Mouse (Mus musculus) adrenal gland, adult 2 months (tissue): ENCODE results near the gene Bok. TPM values are rescaled to one million over a fixed set of nuclear protein-coding genes. Genes with fewer than 3 reads are reported as not detected.
A peak's percentile ranks its signal among the peaks of the same experiment; 100 is the strongest.

ENCODE experiments used
- DNase-seq: peaks from one replicate; pipeline ENCODE4 v3.0.0; 2021
- polyA plus RNA-seq: library from polyadenylated mRNA; depleted of rRNA; stranded (reverse); fragments of >200 nt; gene quantifications from 2 replicates; pipeline ENCODE4 v1.2.3, GENCODE M21; 2012
- total RNA-seq, 2 experiments: library from RNA; stranded (reverse); gene quantifications; 2 replicates each; pipeline ENCODE4 v1.2.3; 2021

The Bok gene
- total and polyA plus RNA-seq, 3 experiments: 8.9 to 54.5 (median 16.4) TPM

DNA sequence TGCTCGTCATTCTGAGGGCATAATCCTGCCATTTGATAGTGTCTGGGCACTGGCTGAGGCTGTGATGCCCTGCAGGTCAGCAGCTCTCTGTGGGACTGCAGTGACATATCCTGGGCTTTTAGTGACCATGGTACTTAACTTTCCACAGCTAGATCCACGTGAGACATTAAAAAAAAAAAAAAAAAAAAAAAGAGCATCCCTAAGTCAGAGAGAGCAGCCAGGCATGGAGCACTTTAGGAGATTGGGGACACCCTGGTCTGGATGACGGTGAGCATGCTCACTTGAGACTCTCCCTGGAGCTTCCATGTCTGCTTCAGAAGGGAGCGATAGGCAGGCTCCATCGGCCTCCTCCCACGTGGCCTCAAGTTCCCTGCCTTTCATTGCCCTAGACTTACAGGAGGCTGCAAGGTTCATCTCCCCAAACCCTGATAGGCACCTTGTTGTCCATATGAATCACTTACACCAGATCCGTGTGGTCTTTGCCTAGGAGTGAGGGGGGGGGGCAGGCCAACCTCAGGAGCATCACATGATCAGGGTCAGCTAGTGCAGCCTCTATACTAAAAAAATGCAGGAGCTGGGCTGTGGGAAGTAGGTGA is 4.5 kb downstream of the Bok start:
- DNase-seq: no peak

DNA sequence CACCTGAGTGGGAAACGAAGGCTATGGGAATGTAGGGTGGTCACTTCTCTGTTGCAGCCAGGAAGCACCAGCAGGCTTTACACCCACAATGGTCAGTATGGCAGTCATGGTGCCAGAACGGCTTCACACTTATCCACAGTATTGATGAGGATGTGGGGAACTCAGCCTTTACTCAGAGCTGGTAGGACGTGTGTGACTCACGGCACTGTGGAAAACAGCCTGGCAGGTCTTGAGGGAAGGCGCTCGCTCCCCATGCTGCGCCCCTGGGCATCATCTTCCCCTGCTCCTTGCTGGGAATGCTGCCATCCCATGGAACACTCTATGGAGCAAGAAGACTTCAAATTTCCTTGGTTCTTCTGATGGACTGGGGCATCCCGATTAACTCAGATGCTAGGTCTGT is 5.6 kb downstream of the Bok start:
- DNase-seq: no peak

DNA sequence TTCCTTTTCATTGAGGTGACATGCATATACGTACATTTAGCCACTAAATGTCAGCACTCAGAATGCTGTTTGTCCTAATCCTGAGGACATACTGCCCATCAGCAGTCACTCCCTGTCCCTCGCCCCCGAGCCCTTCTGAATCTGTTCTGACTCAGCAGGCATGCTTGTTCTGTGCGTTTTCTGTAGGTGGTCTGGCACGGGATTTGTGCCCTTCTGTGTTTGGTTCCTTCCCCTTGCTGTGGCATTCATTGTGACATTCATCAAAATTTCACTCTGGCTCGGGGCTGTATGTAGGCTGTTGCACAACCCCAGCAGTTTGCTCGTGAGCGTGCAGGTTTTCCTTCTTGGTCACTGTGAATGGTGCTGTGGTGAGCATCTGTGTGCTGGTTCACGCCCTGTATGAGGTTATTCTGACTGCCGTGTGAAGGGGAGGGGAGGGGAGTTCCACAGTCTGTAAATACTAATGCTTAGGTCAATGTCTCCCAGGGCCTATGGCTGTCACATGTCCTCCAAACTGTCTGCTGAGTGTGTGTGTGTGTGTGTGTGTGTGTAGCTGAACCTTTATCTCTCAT is 6.4 kb downstream of the Bok start:
- no peak for DNase-seq

DNA sequence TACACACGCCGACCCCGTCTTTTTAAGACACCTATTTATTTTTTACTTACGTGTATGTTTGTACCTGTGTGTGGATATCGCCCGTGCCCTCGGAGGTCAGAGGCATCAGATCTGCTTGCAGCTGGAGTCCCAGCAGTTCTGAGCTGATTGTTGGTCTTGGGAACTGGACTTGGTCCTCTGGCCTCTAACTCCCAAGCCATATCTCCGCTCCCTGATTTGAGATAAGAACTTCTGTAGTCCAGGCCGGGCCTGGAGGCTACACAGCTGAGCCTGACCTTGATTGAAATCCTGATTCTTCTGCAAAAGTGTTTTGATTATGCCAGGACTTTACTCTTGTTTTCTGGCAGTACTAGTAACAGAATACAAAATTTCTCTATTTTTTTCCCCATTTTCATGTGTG is 7.3 kb downstream of the Bok start:
- DNase-seq: no peak

DNA sequence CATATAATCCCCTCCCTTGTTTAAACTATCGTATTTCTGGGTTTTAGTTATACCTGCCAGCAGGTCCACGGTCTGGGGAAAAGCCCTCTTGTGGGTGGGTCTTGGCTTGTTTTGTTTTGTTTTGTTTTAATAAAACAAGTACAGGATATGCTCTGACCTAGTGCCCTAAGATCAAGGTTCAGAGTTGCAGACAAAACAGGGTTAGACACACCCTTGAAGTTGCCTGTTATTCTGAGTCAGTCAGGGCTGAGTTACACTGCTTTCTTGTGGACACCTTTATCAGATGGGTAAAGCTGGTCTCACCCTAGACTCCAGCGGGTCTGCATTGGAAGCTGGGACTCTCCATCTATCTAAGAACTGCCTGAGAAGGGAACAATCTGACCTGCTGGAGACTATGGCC is 8.0 kb downstream of the Bok start:
- no peak for DNase-seq

DNA sequence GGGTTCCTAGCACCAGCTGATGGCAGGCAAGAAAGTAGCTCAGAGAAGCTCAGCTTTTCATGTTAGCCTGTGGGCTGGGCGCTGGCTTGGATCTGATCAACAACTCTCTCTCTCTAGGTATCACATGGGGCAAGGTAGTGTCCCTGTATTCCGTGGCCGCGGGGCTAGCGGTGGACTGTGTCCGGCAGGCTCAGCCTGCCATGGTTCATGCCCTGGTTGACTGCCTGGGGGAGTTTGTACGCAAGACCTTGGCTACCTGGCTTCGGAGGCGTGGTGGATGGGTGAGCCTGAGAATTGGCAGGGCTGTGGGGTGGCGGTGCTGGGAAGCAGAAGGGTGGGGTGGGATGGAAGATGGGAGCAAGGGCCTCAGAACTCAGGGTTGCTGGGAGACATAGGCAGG is 8.5 kb downstream of the Bok start:
- DNase-seq: no peak

DNA sequence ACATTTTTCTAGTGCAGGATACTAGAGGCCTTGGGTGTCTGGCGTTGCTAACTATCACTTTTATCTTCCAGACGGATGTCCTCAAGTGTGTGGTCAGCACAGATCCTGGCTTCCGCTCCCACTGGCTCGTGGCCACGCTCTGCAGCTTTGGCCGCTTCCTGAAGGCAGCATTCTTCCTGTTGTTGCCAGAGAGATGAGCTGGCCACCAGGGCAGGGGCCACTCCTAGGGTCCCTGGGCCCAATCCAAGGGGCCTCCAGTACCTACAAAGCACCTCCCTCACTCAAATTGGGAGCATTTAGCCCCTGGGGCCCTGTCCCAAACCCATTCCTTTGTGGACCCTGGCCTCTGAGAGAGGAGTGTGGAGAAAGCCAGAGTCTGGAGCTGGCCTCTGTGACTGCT is 9.5 kb downstream of the Bok start:
- DNase-seq: peak; percentile 81

DNA sequence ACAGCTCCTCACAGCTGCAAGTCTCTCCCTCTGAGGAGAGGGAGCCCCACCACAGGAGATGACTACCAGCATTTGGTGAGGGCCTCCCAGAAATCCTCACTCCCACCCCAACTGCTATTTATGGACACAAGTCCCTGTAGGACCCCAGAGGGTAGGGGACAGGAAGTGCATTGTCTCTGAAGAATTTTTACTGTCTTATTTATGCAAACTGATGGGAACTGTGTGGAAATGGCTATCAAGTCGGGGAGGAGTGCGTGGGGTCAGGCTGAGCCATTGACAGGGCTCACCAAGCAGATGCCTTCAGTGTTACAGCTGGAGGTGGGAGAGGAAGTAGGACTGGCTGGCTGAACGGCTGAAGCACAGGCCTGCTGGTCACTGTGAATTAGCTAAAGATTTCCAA is 11.9 kb downstream of the Bok start:
- no peak for DNase-seq

DNA sequence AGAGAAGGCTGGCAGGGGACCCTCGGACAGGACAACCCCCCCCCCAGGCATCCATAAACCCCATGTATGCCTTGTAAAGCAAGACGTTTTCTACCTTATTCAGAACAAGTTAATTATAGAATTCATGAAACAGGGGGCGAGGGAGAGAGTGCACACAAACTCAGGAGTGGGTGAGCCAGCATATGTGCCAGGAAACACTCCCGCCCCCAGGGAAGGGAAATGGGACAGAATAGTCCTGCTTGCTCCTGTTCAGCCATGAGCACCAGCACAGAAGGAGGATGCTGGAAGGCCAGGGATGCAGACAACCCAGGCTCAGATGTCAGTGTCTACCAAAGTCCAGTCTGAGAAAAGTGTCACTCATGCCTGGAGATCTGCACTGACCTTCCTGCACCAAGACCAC is 13.7 kb downstream of the Bok start:
- no peak for DNase-seq

DNA sequence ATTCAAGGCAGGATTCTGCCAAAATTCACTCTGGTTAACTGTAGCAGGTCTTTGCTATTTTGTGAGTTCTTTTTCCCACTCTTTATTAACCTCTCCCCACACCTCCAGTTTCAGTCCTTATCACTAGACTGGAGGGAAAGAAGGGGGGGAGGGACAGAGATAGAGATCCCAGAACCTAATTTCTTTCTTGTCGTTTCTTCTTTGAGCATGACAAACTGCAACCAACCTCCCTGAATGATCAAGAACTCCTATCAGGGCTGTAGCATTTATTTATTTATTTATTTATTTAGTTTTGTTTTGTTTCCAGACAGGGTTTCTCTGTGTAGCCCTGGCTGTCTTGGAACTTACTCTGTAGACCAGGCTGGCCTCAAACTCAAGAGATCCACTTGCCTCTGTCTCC is 16.6 kb downstream of the Bok start:
- DNase-seq: no peak

DNA sequence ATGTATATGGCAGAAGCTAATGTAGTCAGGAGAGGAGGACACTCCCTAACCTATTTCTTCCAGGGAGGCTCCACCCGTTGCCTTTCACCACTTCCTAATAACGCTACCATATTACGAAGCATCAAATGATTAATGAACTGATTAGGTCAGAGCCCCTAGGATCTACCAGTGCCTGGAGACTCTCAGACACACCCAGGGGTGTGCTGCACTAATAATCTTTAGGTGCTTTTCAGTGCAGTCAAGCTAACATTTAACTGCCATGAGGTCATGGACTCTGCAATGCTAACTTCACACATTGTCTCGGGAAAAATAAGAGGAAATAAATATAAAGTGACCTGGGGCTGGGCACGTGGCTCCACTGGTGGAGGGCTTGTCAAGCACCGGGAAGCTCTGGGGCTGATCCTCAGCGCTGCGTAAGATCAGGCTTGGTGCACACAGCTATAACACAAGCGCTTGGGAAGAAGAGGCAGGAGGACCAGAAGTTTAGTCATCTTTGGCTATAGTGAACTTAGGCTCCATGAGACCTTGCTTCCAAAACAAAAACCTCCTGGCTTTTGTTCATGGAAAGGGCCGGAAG is 18.1 kb downstream of the Bok start:
- no peak for DNase-seq

DNA sequence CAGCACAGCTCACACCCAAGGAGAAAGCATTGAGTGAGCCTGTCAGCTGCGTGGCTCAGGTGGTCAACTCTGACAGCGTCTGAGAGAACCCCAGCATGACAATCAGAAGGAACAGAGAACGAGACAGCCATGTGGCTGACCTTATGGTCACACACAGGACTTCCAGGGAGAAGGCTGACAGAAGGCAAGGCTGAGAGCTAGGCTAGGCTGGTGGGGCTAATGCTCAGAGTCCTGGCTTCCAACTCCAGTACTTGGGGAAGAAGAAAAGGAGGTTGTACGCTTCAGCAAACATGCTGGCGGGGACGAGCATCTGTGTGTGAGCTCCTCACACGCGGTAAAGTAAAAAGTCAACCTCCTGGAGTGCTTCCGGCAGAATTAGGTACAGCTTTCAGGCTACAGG is 18.9 kb downstream of the Bok start:
- no peak for DNase-seq

DNA sequence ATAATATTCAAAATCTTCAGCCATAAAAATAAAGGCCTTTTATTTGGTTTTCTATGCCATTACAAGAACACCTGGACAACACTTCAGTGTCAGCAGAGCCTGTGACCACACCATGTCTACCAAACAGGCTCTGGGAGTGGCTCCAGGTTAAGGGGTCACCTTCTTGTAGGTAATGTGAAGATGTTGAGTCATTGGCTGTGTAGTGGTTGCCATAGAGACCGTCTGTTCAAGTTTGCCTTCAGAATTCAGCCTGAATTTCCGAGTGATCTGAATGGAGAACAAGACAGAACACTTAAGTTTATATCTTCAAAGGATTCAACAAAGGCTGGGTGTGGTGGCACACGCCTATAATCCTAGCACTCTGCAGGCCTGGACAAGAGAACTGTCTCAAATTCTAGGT is 19.9 kb downstream of the Bok start:
- no peak for DNase-seq

DNA sequence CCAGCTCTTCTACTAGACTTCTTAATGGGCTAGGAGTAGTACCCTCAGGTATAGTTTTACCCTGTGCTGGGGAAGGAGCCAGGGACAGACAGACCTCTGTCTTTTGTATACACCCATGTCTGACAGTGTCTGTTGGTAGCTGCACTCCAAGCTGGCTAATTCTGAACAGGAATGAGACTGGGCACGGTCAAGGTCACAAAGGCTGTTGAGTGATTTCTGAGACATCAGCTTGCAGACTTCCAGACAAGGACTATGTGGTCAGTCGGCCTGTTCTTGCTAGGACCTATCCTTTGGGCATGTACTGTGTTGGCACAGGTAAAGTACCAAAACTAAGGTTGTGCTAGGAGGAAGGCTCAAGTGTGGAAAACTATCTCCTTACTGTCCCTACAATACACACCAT is 30.7 kb downstream of the Bok start:
- DNase-seq: peak; percentile 58

DNA sequence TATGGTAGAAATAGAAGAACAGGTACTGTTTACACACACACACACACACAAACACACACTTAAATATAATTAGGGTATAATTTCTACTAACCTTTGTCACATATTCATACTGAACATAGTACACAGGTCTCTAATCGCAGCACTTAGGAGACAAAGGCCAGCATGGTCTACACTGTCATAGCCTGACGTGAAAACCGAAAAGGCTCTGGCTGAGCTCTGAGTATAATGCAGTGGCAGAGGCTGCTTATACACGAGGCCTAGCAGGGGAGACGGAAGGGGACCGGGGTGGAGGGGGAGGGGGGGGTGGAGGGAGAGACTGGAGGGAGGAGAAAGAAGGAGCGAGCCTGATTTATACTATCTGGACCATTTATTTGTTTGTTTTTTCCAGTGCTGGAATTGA is 36.1 kb downstream of the Bok start:
- no peak for DNase-seq

DNA sequence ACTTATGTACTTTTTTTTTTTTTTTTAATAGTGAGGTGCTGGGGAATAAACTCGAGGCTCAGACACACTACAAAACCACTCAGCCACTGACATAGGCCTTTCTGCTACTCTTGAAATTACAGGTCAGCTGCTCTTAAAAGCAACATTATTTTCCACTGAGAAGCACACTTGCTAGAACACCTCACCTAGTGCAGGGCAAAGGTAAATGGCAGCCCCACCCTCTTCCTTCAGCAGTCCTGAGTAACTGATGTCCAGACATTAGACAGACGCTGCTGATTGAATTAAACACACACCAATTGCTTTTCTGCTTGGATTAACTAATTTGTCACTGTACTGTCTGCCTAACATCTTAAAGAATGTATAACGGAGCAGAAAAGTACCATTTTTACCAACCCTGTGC is 39.2 kb downstream of the Bok start:
- DNase-seq: no peak

DNA sequence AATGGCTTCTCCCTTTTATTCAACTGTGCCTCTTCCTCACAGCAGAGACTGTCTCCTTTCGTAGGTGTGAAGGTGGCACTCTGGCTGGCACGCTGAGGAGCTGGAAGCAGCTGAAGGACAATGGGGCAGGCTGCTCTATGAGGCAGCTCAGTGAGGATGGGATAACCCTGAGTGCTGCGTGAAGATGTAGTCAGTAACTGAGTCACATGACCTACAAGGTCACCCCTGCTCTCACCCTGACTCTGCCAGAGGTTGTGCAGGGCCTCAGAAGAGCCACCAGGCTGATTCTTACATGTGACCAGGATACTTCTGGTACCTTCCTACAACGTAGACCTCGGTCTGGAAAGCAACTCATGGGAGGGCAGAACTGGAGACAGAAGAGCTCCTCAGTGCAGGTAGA is 40.2 kb downstream of the Bok start:
- DNase-seq: peak; percentile 85

DNA sequence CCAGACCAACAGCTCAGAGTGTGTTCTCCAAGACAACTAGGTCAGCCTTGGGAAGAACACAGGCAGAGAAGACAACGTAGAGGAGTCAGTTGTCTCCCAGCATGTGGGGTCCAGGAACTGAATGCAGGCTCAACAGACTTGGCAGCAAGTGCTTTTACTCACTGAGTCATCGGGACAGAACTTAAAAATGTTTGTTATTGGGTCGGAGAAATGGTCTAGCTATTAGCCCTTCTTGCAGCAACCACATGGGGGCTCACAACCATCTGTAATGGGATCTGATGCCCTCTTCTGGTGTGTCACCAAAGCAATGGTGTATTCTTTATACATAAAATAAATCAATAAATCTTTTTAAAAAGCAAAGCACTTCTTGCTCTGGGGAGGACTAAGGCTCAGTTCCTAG is 40.7 kb downstream of the Bok start:
- peak; percentile 57 for DNase-seq

DNA sequence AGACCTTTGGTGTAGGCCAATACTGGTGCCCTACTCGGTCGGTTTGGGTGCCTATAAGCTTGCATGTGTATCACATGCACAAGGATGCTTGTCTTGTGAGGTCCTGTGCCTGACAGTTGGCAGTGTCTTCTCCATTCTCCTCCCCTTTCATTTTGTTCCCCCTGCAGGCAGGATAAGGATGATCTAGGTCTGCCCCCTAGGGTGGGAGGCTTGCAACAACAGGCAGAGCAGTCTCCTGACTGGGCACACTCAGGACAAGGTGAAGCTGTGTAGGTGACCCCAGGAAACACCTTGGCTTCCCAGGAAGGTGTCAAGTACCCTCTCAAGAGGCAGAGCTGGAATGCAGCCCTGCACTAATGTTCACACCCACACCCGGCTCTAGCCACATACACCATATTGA is 41.5 kb downstream of the Bok start:
- peak; percentile 86 for DNase-seq

DNA sequence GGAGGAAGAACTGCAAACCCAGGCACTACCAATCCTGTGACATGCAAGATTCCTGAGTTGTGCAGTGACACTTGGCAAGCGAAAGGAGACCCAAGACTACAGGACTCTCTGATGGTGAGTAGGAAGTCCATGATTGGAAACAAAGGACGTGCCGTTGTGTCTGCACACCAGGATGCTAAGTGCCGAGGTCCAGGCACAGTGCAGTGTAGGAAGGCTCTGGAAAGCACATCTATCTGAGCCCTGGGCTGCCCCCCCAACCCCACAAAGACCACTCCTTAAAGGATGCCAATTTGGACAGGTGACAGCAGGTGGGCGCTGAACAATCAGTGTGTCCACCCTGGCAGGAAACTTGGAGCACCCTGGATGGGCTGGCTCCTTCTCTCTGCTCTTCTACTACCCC is 45.6 kb downstream of the Bok start:
- no peak for DNase-seq

DNA sequence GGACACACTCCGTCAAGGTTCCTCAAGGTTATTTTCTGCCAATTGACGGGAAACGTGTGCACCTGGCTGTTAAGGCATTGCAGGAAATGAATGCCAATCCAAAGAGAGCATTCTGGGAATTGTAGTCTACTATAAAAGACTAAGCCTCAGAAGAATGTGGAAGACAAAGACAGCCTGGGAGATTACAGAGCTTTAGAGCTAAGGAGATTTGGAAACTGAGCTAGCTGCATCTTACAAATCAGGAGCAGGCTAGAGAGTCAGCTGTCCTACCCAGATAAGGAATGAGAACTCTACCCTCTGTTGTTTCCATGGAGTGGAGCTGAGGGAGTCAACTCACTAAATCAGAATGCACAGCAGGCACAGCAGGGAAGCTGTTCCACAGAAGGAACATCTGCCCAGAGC is 46.4 kb downstream of the Bok start:
- DNase-seq: no peak

DNA sequence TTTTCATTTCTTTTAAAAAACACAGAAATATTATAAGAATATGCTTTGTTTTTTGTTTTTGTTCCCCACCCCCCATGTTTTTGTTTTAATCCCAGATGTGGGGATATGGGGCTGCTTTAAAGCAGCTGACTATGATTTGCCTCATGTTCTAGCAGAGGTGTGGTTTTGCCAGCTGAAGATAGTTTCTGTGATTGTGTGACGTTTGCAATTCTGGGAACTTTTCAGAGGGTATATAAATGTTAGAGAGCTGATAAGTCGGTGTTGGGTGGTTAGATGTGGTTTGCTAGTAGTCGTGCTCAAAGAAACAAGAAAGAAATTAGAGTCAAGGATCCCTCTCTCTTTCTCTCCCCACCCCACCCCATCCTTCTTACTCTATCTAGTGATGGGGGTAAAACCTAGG is 50.4 kb downstream of the Bok start:
- DNase-seq: no peak

DNA sequence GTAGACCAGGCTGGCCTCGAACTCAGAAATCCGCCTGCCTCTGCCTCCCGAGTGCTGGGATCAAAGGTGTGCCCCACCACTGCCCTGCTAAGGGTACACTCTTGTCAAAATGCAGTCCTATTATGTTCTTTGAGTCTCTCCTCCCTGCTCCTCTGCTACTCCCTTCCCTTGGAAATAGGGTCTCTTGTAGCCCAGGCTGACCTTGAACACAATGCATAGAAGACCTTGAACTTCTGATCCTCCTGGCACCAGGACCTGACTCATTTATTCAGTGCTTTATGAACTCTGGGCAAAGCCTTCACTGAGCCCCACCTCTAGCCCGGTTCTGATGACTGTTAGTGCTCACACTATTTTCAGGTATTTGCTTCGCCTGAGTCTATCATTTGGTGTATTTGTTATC is 52.3 kb downstream of the Bok start:
- DNase-seq: no peak

DNA sequence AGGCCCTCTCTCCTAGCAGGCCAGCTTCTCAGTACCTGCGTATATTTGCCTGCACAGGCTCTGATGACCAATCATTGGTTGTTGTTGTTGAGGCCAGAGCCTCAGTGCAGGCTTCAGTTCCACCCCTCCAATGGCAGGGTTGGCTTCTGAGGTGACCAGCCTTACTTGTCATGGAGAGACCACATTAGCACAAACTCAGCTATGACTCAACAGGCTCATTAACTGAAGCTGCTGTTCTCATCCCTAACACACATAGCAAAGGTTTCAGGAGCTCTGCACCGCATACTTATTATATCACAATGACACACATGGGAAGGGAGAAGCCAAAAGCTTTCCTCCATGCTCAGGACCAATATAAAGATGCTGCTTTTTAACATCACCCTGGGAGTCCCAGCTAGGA is 55.2 kb downstream of the Bok start:
- DNase-seq: no peak
